Comparison of ENCODE assay signal across 11 mouse cellular contexts in the genomic region with DNA sequence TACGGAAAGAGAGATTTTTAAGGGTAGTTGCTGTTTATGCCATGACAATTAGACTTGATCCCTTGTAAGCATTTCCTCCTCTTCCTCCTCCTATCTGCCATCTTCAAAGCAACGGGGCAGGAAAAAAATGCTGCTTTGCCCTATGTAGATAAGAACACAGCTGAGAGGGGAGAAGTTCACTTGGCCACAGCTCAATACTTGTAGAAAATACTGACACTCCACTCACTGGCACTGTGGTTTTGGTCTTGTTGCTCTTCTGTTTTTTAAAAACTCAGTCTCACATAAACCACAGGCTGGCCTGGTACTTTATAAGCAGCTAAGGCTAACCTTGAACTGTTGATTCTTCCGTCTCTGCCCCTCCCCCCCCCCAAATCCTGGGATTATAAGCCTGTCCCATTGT.
"Had no signal": no experiment of that assay in that cellular context is flagged by ENCODE, and none has a peak within 500 bp of the region (broad histone marks: within the 10 kb centered on the region; RNA-seq: fewer than 3 reads in every experiment).

No protein-coding gene starts in this region.

- H3K4me3 ChIP-seq: limb, embryonic 15.5 days; myocyte; neural tube, embryonic 12.5 days had no signal

- H3K27ac ChIP-seq: limb, embryonic 15.5 days; liver, embryonic 14.5 days; neural tube, embryonic 12.5 days had no signal

- DNase-seq: layer of hippocampus, adult 9-11 months; layer of hippocampus, postnatal 36 days; midbrain, embryonic 14.5 days; retina, postnatal 1 day; right cerebral cortex, postnatal 4 days; spleen, adult 18-20 months; thymus, postnatal 36 days had no signal

- H3K9me3 ChIP-seq: limb, embryonic 15.5 days; neural tube, embryonic 12.5 days had no signal

- H3K27me3 ChIP-seq: neural tube, embryonic 12.5 days had no signal

- H3K36me3 ChIP-seq: limb, embryonic 15.5 days; neural tube, embryonic 12.5 days had no signal
